Mouse (Mus musculus): ENCODE measurements around the gene Svopl.

Svopl gene

DNA sequence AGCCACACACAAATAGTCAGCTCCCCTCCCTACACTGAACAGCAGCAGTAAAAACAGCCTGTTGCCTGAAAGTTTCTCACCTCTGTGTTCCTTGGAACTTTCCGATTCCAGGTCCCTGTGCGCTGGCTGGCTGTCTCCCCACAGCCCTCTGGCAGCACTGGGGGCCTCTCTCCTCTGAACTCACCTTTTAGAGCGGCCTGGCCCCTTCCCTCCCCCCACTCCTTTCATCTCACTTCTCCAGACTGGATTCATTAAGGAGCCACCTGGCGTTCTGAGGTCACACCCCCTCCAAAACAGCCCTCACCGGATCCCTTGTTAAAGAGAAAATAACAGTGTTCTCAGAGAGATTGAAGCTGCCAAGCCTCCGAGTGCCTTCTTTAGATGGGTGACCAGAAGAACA, at the start of gene Svopl:
Gene Svopl, minus strand, starts transcription at position 159 of the 400 bp plus-strand sequence.
- peak; percentile 16 for DNase-seq (ENCODE audit: low read depth, low spot score)

DNA sequence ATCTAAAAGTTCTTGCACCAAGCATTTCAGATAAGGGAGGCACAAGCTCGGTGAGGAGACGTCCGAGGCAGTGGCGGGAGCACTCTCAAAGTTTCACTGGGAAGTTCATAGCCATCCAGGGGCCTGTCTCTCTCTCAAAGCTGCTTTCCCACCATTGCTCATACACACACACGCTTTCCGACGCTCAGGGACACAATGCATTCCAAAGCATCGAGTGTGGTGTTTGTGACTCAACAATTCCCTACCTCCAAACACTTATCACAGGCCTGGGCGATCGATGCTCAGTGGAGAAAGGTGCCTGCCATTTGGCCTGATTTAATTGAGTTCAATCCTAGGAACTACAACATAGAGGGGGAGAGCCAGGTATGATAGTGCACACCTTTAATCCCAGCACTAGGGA, 47.9 kb upstream of the Svopl start:
- no peak for DNase-seq (ENCODE audit: low read depth, low spot score)

DNA sequence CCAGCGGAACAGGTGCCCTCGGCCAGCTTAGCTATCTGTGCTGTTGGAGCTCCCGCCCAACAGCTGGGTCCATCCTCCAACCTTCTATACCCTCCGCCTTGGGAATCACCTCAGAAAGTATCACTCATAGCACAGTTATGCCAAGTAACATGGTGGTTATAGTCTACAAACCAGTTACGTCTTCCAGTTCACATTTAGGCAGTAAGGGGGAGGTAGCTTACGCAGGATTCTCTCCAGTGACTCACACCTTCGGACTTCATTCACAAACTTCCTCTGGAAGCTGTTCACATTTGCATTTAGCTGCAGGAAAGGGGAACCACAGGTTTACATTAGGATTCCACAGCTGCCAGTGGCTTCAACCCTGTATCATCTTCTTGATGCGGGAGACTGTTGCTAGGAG, 45.7 kb upstream of the Svopl start:
- no peak for DNase-seq (ENCODE audit: low read depth, low spot score)

DNA sequence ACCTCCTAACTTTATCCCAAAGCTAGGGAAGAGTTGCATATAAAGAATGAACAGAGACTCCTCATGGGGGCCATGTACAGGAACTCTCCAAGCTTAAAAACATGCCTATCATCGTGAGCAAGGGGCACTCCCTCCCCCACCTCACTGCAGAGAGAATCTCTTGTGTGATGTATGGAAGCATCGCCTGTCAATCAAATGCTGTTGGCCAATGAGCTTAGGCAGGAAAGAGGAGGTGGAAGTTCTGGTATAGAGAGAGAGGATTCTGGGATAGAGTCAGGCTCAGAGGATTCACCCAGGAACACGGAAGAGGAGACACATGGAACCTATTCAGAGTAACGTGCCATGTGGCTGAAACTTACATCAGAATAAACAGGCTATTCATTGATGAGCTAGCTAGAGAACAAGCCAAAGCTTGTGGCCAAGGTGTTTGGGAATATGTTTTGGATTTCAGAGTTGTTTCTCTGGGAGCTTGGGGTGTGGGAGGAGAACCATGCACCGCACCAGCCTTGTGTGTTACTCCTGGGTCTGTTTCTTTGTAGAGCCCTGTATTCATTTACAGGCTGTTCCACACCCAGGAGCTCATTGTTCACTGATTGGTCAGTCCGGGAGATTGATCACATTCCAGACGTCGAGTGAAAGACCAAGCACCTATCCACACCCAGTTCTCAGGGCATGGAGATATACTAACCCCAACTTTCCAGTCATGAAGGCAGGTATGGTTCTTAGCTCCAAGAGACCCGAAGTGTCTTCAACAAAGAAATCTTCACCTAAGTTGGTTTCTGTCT, 40.6 kb upstream of the Svopl start:
- no peak for DNase-seq (ENCODE audit: low read depth, low spot score)

DNA sequence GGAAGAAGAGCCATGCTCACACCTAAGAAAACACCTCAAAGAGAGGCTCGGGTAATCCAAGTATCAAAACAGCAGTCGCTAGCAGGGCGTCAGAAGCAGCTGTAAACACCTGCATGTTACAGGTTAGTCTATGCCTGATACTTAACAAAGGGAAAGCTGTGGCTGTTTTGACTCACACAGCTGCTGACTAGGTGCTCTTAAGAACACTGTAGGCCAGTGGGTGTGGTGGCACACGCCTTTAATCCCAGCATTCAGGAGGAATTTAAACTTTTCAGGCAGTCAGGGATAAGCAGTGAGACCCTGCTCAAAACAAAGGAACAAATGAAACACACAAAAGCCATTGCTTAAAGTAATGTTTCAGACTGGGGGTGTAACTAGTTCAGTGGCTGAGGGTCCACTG, 36.4 kb upstream of the Svopl start:
- DNase-seq (ENCODE audit: low read depth, low spot score) = no peak

DNA sequence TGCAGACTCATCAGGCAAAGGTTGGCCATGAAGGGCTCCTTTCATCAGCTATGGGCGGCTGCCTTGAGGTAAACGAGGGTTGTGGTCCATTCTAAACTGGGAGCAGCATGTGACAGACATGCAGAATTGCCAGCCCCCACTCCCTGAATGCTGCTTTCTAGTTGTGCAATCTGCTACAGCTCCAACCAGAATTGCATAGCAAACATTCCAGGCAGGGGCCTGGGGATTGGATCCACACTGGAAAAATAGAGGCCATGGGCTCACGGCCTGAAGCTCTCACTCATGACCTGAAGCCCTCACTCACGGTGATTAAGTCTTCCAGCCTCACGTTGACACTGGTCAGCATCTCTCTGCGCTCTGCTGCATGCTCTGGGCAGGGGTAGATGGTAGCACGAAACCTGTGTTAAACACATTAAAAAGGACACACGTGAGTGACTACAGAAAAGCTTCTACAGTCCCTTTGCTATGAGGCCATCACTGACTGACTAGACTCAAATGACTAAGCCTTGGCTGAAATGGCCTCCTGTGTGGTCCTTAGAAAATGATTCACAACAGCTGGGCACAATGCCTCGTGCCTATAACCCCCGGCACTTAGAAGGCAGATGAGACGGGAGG, 35.0 kb upstream of the Svopl start:
- no peak for DNase-seq (ENCODE audit: low read depth, low spot score)

DNA sequence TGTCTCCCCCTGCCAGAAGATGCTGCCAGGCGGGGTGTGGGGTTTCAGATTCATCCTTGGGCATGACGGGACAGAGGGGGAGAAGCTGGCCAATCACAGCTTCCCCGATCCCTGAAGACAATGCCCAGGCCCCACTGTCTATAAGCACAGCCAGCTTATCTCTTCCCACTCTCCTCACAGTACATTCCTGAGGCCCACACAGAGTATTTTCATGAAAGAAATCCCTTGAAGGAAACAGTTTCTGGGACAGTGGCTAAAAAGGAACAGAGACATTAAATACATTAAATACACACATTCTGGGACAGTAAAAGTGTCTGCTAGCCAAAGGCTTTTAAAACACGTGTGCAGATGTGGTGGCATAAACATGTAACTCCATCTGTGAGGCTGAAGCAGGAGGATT, 33.6 kb upstream of the Svopl start:
- no peak for DNase-seq (ENCODE audit: low read depth, low spot score)

DNA sequence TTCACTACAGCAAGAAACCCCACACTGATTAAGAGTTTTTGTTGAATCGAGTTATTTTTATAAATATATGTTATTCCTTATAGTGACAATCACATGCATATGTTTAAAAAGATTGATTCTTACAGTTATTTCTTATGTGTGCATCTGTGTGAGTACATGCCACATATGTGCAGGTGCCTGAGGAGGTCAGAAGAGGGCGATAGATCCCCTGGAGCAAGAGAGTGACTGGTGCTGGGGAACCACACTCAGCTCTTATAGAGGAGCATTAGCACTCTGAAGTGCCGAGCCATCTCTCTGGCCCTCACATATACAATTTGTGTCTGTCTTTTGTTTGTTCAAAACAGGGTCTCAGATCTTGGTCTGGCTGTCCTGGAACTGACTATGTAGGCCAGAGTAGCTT, 26.8 kb upstream of the Svopl start:
- no peak for DNase-seq (ENCODE audit: low read depth, low spot score)

DNA sequence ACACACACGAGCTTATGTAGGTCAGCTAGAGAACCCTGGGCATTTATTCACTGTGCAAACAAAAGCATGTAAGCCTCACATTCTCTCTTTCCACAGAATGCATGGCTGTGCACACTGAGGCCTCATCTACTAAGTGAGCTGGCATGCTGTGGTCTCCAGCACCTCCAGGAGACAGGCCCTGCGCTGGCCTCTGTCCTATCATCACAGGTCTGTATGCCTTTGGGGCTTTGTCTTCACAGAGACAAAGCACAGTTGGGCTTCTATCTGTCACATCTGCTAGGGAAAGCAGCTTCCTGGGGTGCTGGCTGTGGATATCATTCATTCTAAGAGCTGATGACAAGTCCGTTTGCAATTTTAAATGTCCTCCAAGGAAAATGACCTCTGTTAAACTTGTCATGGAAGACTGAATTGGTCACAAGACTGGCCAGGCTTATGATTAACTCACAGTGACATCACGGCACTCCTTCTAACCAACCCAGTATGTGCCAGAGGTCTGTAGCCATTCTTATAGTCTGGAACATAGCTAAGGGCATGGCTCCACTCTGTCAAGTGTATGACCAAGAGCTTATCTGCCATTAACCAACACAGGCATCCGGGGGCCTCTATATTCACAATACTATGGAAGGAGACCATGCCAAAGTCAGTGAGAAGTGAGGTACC, 25.5 kb upstream of the Svopl start:
- no peak for DNase-seq (ENCODE audit: low read depth, low spot score)

DNA sequence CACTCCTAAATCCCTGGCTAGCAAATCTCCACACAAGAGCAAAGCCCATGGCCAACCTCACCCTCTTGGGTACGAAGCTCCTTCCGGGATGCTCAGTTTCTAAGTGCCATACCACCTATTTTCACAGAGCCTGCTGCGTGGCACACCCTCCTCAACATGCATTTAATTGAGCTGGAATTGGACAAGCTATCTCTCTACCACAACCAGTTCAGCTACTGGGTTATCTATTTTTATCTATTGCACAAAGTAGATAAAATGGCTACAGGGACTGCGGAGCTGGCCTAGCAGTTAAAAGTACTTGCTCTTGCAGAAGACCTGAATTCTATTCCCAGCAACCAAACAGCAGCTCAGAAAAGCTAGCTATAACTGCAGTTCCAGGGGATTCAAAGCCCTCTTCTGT, 24.5 kb upstream of the Svopl start:
- DNase-seq (ENCODE audit: low read depth, low spot score) = no peak

DNA sequence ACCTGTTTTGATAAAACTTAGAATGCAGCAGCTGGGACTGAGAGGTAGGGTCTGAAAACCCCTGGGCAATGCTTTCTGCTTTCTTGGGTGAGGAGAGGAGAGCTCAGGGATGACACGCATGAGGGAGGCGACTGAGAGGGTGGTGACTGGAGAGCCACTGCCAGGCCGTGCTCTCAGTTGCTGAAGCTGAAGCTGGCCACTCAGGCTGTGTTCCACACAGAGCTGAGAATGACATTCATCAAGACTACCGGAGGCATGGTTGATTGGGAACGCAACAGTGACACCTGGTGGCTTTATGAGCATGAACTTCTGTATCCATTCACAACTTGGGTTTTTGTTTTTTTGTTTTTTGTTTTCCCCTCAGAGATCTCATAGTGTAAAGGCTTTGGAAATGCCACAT, 19.4 kb upstream of the Svopl start:
- DNase-seq (ENCODE audit: low read depth, low spot score) = peak; percentile 71

DNA sequence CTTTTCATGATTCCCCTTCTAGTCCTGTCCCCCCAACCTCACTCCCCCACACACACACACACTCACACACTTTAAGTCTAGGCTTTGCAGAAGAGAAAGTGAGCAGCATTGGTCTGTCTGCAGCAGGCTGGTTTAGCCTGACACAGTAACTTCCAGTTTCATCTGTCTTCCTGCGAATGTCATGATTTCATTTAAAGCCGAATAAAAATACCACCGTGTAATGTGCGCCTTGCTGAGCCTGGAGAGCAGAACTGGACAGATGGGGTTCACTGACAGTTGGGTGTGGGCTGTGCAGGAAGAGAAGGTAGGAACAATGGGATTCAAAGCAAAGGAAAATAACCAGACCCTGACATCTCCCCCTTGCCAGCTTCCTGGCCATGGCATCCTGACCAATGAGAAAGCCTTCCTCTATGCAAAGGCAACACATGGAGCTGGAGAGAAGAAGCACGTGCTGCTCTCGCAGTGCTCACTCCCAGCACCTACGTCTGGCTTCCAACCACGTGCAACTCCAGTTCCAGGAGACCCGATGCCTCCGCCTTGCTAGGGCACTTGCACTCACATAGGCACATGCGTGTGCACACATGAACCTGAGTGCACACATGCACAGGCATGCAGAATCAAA, 18.8 kb upstream of the Svopl start:
- DNase-seq (ENCODE audit: low read depth, low spot score) = no peak

DNA sequence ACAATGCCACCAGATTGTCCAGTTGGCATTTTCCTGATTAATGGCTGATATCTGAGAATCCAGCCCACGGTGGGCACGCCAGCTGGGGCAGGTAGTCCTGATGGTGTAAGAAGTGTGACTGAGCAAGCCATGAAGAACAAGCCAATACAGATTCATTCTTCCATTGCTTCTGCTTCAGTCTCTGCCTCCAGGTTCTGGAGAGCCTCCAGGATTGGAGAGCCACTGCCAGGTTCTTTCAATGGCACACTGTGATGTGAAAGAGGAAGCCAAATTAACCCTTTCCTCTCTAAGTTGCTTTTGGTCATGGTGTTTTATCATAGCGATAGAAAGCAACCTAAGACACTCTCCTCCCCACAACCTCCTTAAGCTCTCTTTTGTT, 18.3 kb upstream of the Svopl start:
- DNase-seq (ENCODE audit: low read depth, low spot score) = no peak

DNA sequence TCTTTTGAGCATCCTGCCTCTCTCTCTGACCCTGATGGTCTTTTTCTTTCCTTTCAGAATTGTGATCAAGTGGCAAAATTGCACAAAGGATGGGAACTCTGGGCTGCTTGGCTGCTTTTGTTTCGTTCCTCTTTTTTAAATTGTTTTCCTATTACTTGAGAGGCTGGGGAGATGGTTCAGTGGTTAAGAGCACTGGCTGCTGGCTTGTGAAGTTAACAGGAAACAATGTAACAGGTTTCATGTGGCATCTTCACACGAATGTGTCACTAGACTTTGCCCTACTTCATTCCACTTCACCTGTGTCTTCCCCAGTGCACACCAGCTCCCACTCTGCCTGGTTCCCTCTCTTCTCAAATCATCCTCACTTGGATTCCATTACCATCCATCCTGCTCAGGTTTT, 17.8 kb upstream of the Svopl start:
- no peak for DNase-seq (ENCODE audit: low read depth, low spot score)

DNA sequence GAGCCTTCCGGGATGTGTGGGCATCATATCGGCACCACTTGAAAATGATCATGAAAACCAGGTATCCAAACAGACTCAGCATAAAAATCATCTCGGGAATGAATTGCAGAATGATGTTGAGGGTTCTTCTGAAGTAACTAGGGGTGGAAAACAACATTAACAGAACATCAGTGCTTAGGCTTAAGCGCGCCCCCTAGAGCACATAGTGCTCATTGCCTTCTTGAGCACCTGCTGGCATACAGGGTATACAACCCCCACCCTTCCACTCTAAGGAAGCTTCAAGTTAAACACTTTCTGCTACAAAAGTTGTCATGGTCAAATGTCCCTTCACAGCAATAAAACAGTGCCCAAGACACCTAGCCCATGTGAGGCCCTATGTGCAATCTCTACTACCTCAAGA, 12.0 kb upstream of the Svopl start:
- no peak for DNase-seq (ENCODE audit: low read depth, low spot score)

DNA sequence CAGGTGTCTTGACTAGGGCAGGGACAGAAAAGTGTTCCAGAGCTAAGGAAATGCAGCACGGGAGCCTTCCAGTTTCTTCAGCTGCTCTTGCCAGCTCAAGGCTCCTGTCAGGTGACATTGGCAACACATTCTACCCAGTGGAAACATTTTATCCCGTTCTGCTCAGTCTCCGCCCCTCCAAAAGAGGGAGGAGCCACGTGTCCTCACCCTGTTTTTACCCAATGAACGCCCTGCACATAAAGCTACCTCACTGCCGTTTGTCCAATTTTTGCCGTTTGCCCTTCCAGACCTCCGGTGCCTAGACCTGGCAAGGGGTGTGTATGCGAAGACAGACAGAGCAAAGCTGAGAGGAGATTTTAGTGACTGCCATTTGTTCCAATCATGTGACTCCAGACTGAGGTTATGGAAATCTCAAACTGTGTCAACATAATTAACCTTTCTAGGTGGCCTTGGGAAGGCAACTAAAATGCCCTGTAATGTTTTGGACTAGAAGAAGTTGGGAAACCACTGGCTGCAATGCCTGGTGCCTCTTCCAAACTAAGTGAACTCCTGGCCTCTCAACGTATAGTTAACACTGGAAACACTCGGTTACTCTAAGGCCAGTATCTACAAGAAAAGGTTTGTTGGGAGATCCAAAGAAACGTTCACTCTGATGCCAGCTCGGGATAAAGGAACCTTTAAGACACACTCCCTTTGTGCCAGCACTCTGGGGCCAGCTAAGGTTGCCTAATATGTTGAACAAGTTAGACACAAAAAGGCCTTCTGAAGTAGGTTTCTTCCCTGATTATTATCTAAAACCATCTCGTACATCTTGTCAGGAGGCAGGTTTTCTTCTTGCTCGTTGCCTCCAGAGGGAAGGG, 8.9 kb upstream of the Svopl start:
- DNase-seq (ENCODE audit: low read depth, low spot score) = no peak

DNA sequence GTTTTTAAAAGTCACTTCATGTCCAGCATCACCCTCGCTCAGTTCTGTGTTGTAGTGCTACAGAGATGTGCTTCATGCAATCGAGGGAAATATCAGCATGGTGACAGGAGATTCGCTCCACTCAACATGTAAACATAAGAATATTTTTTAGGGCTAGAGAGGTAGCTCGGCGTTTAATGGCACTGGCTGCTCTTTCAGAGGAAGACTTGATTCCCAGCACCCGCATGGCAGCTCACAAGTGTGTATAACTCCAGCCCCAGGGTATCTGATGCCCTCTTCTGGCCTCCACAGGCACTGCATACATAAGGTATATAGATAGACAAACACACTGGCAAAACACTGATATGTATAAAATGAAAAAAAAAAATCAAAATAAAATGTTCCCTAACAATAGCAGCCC, 2.8 kb upstream of the Svopl start:
- DNase-seq (ENCODE audit: low read depth, low spot score) = no peak

DNA sequence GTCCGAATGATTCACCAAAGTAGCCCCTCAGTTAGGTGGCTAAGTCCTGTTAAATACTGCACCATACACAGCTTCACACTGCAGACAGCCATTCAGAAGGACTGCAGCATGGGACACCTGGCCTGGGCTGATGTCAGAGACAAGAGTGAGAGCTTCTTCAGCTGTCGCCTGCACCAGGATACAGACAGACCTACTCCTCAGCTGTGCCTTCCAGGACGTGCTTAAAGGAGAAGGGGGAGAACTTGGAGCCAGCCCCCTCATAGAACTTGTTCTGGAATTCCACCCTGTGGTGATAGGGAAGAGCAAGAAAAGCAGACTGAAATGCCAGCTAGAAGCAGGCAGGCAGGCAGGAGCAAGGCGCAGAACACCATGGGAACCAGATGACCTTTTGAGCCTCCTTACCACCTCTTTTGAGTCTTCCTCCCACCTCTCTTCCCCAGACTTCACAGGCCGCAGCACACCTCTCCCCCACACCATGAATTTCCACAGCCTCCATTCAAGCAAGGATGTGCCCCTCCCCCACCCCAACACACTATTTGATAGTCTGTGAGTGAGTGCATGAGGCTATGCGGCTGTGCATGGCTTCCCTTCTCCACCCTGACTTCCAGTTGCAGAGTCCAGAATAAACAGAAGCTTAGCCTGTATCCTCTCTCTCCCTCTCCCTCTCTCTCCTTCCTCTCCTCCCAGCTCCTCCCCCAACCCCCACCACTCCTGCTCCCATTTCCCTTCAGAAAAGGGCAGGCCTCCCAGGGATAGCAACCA, 2.2 kb upstream of the Svopl start:
- DNase-seq (ENCODE audit: low read depth, low spot score) = peak; percentile 9

DNA sequence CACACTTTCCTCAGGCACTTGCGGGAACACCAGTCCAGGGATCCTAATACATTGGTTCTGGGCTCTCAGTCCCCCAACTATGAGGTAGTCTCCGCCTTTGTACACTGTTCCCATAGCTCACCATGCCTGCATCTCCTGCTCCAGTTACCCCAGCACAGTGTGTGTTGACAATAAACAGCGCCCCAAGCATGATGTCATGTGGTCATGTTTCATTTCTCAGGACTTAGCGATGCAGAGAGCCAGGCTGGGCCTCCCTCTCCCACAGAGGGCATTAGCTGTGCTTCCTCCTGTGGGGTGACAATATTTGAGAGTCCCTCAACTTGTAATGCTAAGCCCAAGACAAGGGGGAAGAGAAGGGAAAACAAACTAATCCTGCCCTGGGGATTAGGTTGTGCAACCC, 1.2 kb upstream of the Svopl start:
- DNase-seq (ENCODE audit: low read depth, low spot score) = no peak

DNA sequence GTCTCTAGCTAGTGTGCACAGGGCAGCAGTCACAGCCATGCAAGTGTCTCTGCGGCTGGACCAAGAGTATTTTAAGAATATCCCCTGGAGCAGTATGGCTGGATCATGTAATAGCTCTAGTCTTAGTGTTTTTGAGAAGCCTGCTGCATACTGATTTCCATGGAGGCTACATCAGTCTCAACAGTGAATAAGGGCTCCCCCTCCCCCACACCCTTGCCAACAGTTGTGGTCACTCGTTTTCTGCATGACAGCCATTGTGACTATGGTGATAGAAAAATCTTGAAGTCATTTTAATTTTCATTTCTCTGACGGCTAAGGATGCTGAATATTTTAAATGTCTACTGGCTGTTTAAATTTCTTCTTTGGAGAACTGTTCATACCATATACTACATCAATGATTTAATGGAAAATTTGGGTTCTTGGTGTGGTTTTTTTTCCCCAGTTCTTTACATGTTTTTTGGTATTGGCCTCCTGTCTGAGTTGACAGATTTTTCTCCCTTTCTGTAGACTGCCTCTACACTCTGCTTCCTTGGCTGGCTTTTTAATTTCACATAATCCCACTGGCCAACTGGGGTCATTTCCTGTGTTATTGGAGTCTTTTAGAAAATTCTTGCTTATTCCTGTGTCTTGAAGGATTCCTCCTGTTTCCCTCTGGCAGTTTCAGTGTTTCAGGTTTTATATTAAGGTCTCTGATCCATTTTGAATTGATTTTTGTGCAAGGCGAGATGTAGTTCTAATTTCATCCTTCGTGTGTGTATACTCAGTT, 13.8 kb downstream of the Svopl start:
- DNase-seq (ENCODE audit: low read depth, low spot score) = no peak

Measured in embryo, embryonic 11.5 days (tissue).